Mouse (Mus musculus) lung, postnatal 0 days (tissue): ENCODE measurements around the gene Glt8d2.

ENCODE experiments used
- CTCF ChIP-seq: IDR thresholded peaks from 2 replicates; pipeline ENCODE4 v1.5.1; 2016; ENCODE audit warnings: antibody characterized with exemption, mild to moderate bottlenecking
- EP300 ChIP-seq: IDR thresholded peaks from 2 replicates; pipeline ENCODE4 v1.6.1; 2016; ENCODE audit warnings: antibody characterized with exemption, mild to moderate bottlenecking, control low read depth

DNA sequence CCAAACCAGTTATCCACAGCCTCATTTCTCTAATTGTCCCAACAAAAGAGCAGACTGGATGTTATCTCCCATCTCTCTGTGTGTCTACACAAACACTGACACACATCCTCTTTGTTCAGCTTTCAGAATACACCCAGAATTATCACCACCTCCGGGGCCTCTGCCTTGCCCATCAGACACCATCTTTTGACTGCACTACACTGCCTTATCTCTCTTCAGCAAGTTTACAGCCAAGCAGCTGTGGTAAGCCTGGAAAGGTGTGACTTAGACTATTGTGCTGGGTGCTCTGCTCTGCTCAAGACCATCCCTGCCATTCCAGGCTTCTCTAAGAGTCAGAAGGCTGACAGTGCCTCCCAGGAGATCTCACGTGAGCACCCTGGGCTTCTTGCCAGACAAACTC is 5.0 kb downstream of the Glt8d2 start:
- TF ChIP-seq CTCF = no peak
- TF ChIP-seq EP300 = no peak
